Mouse (Mus musculus): ENCODE measurements around the gene Chtf18.

Gene Chtf18

DNA sequence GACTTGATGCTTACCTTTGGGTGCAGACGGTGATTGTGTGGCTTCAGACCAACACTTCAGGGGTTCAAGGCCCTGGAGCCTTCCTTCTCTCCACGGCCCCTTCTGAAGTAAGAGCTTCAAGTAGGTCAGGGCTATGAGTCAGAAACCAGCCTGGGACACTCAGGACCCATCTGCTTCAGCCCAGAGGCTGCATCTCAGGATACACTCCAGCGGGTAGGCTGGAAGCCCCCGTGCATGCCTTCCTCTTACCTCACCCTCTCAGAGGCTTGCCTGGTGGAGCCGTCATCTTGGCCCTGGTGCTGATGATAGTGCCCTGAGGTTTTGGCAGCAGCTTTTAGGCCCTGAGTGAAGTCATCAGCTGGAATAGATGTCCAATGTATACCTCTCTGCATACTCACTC lies 8.0 kb upstream of the Chtf18 start:
- no peak for DNase-seq (ENCODE audit: low spot score)

DNA sequence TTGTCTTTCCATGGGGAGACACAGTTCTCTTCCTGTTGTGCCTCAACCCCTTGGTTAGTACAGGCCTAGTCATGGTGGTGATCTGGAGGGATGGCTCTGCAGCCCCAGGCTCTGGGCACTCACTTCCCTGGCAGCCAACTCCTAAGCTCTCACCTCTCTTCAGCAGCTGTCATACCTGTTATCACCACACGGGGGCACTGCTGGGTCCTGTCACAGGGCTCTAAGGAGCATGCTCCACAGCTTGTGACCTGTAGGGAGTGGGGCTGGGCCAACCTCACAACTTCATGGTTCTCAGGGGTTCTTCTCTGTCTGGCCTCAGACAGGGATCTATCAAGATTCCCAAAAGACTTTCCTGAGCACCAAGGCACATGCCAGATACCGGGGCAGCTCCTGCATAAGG lies 4.9 kb upstream of the Chtf18 start:
- DNase-seq (ENCODE audit: low spot score): peak; percentile 72

DNA sequence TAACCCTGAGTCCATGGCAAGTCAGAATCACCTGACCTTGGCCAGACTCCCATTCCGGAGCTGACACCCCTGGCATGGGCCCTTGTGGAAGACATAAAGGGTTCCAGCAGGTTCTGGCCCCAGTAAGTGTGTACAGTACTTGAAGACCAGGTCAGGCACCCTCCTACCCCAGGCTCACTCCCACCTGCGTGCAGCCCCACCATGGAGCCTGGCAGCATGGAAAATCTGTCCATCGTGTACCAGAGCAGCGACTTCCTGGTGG lies 721 bp upstream of the Chtf18 start:
- no peak for DNase-seq (ENCODE audit: low spot score)

DNA sequence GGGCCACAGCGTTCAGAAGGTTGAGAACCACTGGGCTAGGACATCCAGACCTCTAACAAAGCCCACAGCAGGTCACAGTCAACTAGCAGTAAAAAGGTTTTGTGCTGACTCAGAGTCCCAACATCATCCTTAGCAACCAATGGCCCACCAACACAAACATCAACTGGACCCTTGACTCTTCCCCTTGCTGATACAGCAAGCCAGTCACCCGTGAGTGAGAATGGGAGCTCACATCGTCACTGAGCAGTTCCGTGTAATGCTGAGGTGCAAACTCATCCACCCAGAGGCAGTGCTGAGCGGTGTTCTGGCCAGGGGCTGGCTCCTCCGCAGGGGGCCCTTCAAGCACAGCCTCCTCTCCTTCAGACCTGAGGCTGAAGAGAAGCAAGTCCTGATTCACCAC lies 2.0 kb downstream of the Chtf18 start:
- no peak for DNase-seq (ENCODE audit: low spot score)

DNA sequence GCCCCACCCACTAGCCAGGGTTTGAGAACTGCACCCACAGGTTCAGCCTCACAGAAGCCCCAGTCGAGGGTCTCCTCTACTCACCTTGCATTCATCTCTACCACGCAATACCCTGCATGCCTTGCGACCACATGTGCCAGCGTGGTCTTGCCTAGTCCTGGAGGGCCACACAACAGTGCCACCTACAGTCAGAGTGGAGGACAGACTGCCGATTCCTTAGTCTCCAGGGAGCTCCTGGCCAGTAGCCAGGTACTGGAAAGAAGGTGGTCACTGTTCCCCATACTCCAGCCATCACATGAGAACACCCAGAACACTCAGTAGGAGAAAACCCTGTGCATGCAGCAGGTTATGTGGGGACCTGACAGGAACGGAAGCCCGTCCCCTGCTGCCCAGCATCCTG lies 3.3 kb downstream of the Chtf18 start:
- no peak for DNase-seq (ENCODE audit: low spot score)

DNA sequence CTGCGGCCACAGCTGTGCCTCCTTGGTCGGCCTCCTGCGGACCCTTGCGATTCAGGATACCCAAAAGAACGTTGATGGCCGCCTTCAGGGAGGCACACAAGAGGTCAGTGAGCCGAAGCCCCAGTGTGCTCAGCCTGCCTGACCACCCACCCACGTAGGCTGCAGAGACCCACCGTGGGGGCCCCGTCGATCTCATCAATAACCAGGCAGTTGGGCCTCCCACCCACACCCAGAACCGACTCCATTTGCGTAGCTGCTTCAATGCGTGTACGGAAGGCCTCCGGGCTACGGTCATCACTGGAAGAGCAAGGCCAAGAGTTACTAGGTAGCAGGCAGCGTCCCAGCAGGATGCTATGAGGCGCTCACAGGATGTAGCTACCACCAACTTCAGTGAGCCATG lies 3.7 kb downstream of the Chtf18 start:
- no peak for DNase-seq (ENCODE audit: low spot score)

DNA sequence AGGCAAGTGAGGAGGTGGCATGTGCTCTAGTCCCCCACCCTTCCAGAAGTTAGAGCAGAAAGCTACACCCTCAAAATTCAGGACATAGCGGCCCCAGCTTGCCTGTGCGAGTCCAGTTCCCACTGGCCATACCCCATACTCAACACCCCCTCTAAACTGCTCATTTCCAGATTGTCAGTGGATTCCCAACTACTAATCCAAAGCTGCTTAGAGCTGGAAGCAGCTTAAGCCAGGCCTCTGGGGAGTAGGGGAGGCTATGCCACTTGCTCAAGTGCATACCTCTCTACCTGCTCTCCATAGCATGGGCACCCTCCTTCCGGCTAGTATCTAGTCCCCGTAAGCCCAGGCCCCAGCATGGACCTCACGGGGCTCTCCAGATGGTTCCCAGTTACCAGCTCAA lies 5.7 kb downstream of the Chtf18 start:
- DNase-seq (ENCODE audit: low spot score): no peak

DNA sequence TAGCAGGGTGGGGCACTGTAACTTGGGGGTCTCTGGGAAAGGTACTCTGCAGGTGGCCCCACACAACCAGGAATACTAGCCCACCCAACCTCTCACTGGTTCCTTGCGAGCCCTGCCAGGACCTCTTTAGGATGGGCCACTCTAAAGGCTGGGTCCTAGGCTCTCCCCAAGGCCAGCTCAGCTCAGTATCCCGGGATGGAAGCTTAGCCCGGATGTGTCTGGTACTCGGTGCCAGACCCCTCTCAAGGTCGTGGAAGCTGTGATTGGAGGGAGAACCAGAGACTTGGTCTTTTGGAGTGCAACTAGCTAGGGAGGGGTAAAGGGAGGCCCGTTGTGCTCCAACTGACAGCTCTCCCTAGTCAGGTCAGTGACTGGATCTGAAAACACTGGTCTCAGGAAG lies 9.5 kb downstream of the Chtf18 start:
- no peak for DNase-seq (ENCODE audit: low spot score)

DNA sequence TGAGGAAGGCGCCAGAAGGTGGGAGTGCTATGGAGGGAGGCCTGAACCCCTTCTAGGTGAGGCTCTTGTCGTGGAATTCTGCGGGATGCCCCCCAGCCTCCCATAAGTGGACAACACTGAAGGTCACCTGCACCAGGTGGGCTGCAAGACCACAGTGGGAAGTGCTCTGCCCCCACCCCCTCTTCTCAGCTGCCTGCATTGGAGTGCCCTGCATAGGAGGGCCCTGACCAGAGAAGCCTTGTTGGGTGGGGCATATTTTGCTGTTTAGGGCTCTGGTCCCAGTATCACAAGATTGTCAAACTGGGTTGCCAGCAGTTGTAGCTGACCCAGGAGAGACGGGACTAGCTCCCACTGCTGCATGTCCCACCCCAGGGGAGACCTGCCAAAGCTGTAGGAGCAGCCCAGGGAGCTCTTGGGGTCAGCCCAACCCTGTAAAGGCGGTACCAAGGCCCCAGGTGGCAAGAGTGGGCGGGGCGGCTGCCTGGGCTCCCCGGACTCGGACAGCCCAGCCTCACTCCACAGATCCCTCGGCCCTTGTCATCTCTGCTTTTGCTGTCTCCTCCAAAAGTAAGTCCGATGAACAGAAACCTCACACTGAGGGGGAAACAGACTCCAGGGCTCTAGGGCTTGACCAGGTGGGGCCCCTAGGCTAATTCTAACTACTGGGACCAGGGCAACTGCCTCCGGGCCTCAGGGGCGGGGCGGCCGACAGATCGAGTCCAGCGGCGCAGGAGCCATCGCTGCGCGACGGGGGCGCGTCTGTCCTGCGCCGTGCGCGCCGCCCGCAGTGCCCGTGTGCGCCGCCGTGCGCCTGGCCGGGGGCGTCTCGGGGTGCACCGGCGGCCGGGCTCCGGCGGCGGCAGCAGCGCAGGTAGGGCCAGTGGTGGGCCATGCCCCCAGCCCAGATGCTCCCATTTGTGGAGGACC lies 10.2 kb downstream of the Chtf18 start, which contains the start of gene Gng13:
TSS of gene Gng13 (plus strand) at position 461 of the 927 bp plus-strand sequence.
- no peak for DNase-seq (ENCODE audit: low spot score)

DNA sequence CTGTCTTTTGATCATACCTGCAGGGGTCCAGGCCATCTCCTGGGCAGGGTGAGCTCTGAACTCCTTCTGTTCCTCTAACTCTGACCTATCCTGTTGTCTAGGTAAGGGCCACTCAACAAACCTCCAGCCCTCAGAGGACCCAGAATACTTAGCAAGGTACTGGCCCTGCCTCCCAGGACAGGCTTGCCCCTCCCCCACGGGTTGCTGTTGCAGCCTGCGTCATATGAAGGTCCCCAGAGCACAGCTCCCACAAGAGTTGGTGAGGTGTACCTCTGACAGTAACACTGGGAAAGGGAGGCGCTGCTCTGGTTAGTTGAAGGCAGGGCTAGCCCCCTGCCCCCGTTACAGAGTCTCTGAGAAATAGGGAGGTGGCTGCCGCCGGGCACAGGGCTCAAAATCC lies 11.1 kb downstream of the Chtf18 start:
- DNase-seq (ENCODE audit: low spot score): no peak

DNA sequence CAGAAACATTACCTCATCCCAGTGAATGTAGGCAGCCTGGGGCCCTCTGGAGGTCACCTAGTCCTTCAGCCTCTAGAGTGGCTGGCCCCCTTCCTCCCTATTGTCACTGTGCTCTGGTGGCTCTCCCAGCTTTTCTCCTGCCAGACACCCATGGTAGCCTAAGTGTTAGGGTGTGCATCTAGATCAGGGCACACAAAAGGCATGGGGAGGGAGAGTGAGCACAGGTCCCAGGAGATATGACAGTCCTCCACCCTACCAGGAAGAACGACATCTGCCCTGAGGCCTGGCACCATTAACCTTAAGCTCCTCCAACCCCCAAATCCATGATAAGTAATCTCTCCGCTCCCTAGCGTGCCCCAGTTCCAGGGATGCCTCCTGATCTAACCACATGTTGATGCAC lies 11.6 kb downstream of the Chtf18 start:
- DNase-seq (ENCODE audit: low spot score): no peak

DNA sequence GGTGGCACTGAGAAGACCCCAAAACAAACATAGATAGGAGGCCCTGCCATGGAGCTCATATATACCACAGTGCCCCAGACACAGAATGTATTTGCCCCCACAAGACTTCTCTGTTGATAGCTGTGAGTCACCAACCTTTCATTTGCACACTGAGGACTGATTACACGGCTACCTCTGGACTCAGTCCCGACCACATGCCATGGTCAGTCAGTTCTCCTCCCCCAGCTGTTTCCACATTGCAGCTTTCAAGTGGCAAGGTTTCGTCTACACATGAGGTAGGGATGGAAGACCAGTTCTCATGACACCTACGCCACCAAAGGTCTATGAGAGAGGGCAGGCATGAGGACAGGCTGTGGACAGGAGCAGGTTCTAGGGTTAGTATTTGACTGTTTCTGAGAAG lies 16.1 kb downstream of the Chtf18 start:
- no peak for DNase-seq (ENCODE audit: low spot score)

DNA sequence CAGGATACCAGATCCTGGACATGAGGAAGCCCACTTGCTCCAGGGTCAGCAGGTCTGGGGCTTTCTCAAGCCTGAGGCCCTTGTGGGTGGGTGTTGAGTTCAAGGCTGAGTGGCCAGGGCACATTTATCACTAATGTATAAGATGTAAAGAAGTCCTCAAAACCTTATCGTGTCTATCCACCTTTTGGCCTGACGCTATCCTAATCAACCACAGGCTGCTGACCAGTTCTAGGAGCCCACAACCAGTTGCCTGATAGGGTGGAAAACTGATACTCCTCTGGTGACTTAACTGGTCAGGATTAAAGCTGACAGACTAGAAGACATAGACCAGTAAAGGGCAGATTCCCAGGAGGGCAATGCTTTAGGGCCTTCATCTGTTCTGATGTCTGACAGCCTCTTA lies 17.2 kb downstream of the Chtf18 start:
- no peak for DNase-seq (ENCODE audit: low spot score)

DNA sequence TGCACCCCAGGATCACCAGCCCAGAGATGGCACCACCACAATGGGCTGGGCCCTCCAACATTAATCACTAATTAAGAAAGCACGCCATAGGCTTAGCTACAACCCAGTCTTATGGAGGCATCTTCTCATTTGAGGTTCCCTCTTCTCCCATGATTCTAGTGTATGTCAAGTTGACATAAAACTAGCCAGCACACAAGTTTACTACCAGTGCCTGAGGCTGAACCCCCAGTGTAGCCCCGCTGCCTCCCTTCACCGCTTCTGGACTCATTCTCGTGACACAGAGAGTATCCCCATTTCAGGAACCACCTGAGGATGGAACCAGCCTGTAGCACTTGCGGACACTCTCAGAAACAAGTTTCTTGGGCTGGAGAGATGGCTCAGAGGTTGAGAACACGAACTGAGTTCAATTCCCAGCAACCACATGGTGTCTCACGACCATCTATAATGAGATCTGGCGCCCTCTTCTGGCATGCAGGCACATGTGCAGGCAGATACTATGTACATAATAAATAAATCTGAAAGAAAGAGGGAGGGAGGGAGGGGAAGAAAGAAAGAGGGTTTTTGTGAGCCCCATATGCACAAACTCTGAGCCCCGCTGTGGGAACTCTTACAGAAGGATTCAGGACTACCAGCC lies 26.2 kb downstream of the Chtf18 start:
- DNase-seq (ENCODE audit: low spot score): no peak

DNA sequence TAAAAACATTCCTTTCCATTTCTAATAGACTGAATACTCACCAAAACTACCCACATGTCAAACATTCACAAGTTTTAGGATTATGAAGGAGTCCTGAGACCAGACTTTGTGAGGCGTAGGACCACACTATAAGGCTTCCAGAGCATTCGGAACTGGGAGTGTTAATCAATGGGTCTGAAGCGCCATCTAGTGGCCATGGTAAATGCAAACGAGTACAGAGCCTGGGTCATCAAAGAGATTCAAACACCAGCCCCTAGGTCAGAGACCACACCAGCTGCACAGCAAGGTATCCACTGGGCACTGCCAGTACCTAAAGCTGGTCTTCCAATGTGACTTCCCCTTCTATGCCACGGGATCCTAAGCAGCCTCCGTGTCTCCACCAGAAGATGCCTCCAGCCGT lies 28.8 kb downstream of the Chtf18 start:
- DNase-seq (ENCODE audit: low spot score): peak; percentile 58

DNA sequence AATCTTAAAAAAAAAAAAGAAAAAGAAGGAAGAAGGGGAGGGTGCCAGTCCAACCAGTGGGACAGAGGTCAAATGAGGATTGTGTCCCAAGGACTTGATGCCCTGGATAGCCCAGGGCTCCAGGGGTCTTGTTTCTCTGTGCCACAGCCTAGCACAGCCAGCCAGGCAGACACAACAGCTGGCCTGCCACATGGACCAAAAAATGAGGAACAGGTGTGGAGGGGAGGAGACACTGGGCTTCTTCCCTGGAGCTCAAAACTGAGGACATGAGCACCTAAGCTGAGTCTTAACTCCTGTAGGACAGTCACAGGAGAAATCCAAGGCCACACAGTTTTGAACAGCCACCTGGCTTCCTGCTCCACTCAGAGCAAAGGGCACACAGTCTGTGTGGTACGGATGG lies 31.0 kb downstream of the Chtf18 start:
- DNase-seq (ENCODE audit: low spot score): no peak

DNA sequence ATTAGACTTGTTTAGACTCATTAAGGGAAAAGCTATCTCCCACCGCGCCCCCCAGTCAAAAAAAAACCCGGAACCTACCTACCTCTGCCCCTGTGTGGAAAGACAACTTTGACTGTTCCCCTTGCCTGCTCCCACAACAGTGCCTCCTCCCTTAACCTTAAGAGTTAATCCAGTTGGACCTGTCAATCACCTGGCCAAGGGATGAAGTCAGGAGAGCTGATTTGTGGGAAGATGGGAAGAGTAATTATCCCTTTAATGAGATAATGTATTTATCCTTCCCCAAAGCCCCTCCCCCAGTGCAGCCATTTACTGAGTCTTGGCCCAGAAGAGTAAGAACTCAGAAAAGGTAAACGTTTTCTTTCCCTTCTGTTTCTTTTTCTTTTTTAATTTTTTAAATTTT lies 38.3 kb downstream of the Chtf18 start:
- DNase-seq (ENCODE audit: low spot score): no peak

DNA sequence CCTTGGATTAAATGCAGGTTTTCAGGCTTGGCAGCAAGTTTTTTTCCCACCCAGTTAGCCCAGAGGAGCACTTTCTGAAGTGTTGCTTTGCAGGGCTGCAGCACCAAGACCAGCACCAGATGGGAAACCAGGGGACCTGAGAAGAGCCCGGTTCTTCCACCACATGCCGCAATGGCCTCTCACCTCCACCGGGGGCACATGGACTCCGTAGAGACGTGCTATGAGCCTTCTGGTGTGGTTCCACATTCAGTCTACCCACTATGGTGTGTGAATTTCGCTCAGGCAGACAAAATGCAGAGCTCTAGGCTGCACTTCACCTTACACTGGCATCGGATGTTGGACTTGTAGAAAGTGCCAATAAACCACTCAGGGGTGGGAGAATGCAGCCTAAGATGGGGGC lies 40.9 kb downstream of the Chtf18 start:
- no peak for DNase-seq (ENCODE audit: low spot score)

DNA sequence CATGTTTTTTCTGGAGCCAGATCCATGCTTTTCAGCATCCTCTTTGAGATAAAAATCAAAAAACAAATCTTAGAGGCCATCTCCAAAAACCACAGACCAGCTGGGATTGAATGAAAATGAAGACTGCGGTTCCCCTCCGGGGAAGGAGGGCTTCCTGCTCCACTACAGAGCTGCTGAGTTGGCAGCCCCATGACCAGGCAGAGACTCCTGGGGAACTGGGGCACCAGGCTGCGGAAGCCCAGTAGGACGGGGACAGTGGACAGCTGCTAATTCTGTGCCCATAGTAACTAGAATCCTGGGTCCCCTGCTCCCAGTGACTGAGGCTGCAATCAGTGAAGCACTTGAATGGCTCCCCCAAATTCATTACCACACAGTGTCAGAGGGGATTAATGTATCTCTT lies 45.6 kb downstream of the Chtf18 start:
- DNase-seq (ENCODE audit: low spot score): no peak

DNA sequence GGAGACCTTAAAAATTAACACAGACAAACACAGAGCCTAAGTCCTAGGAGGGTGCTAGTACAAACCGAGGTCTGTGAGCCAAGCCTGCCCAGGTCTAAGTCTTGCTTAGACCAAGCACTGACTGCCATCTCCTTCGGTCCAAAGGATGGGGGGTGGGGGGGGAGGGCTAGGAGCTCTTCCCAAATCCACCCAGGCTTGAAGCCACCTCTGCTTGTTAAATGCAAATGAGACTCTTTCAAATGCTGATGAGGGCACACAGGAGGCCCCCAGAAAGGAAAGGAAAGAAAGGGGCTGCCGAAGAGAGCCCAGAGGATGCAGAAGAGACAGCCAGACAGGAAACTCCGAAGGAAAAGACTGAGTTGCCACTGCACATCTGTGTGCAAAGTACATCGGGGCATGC lies 47.4 kb downstream of the Chtf18 start:
- no peak for DNase-seq (ENCODE audit: low spot score)

DNA sequence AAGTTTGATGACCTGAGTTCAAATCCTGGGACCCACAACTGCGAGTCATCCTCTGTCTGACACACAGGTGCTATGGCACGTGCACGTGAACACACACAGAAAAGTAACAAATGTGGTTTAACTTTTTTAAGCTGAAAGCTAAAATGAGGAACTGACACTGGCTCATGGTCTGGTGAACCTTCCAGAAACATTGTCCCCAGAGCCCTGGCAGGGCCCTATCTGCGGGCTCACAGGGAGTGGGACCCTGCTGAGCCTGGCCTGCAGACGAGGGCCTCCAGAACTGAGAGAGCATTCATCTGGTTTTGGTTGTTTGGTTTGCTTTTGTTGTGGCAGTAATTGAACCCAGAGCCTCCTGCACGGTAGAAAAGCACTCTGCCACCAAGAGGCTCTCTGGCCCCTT lies 49.2 kb downstream of the Chtf18 start:
- DNase-seq (ENCODE audit: low spot score): no peak

DNA sequence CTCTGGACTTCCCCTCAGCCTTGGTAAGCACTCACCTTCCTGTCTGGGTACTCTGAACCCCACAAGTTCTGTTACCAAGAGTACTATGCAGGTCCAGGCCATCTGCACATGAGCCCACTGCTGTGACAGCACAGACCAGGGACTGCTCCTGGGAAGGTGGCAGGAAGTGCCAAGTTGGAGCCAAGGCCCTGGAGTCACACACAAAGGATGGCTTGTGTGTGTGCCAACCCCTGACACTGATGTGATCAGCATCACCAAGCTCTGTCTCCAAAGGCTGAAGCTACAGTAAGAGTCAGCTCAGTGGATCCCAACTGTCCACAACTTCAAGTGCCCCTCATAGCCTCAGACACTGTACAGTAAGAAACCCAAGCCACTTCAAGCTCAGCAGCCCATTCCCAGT lies 54.2 kb downstream of the Chtf18 start:
- no peak for DNase-seq (ENCODE audit: low spot score)
